Mouse (Mus musculus) neural tube, embryonic 12.5 days (tissue): ENCODE data around the gene Slc4a1. TPM values are rescaled to one million over a fixed set of nuclear protein-coding genes. Genes with fewer than 3 reads are reported as not detected.

Source experiments
- ATAC-seq: fragments of 200-750 bp; cut with Nextera tagmentation; 2 replicates; pipeline ENCODE4 v1.8.0; 2017; ENCODE audit warnings: low read depth, mild to moderate bottlenecking, moderate TSS enrichment, moderate library complexity; ENCODE audit not compliant: low FRiP score
- H3K27ac ChIP-seq: fragments of 300-500 bp; sonication (generic); 2 replicates; pipeline ENCODE4 v1.5.1; 2016
- H3K27me3 ChIP-seq: fragments of 300-500 bp; sonication (generic); replicated peaks from 2 replicates; pipeline ENCODE4 v1.6.1; 2016; ENCODE audit warnings: mild to moderate bottlenecking
- H3K36me3 ChIP-seq: fragments of 300-500 bp; sonication (generic); 2 replicates; pipeline ENCODE4 v1.6.1; 2016; ENCODE audit warnings: mild to moderate bottlenecking
- H3K4me1 ChIP-seq: fragments of 300-500 bp; sonication (generic); 2 replicates; pipeline ENCODE4 v1.6.1; 2016
- H3K4me2 ChIP-seq: fragments of 300-500 bp; sonication (generic); replicated peaks from 2 replicates; pipeline ENCODE4 v1.6.1; 2016; ENCODE audit warnings: mild to moderate bottlenecking
- H3K4me3 ChIP-seq: fragments of 300-500 bp; sonication (generic); 2 replicates; pipeline ENCODE4 v1.5.1; 2016
- H3K9ac ChIP-seq: fragments of 300-500 bp; sonication (generic); 2 replicates; pipeline ENCODE4 v1.6.1; 2016; ENCODE audit warnings: mild to moderate bottlenecking
- H3K9me3 ChIP-seq: fragments of 300-500 bp; sonication (generic); 2 replicates; pipeline ENCODE4 v1.6.1; 2016; ENCODE audit warnings: mild to moderate bottlenecking
- WGBS: fragments of 180-500 bp; shearing (Covaris S2); methylation state at CpG from one replicate; pipeline ENCODE4 v1.1.7; 2016; 5-methylcytosine and 5-hydroxymethylcytosine counted together
- polyA plus RNA-seq: library from polyadenylated mRNA; unstranded; fragments of >200 nt; fragmentation: Nextera tagmentation; extraction: Ambion mirVana; gene quantifications from 2 replicates; pipeline ENCODE4 v1.2.1, GENCODE M21; 2016

The Slc4a1 gene
- polyA plus RNA-seq, 1 experiment from 2014 or later: 23.6 TPM

- Histone ChIP-seq H3K4me2 (no peak overlapping the region), H3K9me3 (no peaks in the 10 kb centered on the region), H3K9ac (no peak overlapping the region), H3K27ac (no peak overlapping the region), H3K36me3 (no peaks in the 10 kb centered on the region), H3K4me1 (no peaks in the 10 kb centered on the region), H3K27me3 (no peaks in the 10 kb centered on the region; the same call in 1 of the 2 replicates), H3K4me3 (no peak overlapping the region)
- WGBS: 75% methylated on average over 4 of the region's 4 CpGs
- ATAC-seq: no peak
Observed at GRCm38 (mm10) chr11:102369263-102369662, 3.3 kb upstream of the Slc4a1 start.

GRCm38 (mm10) chr11:102368347-102368746, 2.3 kb upstream of the Slc4a1 start:
- no peak overlapping the region for H3K4me2 ChIP-seq
- H3K4me1 ChIP-seq: 0 out of 2 replicates have a peak, but pooled peaks cover 4% of the 10 kb centered on the region
- H3K9me3 ChIP-seq: no peaks in the 10 kb centered on the region
- no peaks in the 10 kb centered on the region for H3K36me3 ChIP-seq
- no peak for ATAC-seq
- no peak overlapping the region for H3K9ac ChIP-seq
- no peak overlapping the region for H3K4me3 ChIP-seq
- 74% methylated on average over 5 of the region's 5 CpGs for WGBS
- no peak overlapping the region for H3K27ac ChIP-seq
- H3K27me3 ChIP-seq: no peaks in the 10 kb centered on the region; the same call in 1 of the 2 replicates

- Histone ChIP-seq H3K9me3 (no peaks in the 10 kb centered on the region), H3K4me2 (no peak overlapping the region), H3K4me1 (0 out of 2 replicates have a peak, but pooled peaks cover 4% of the 10 kb centered on the region), H3K36me3 (no peaks in the 10 kb centered on the region), H3K27ac (no peak overlapping the region), H3K27me3 (no peaks in the 10 kb centered on the region), H3K9ac (no peak overlapping the region), H3K4me3 (no peak overlapping the region)
- WGBS: 83% methylated on average over 9 of the region's 9 CpGs
- no peak for ATAC-seq
Observed at GRCm38 (mm10) chr11:102367504-102368280, 1.7 kb upstream of the Slc4a1 start.

- H3K4me1 ChIP-seq: 0 out of 2 replicates have a peak, but pooled peaks cover 4% of the 10 kb centered on the region
- 56% methylated on average over 4 of the region's 4 CpGs for WGBS
- H3K9ac ChIP-seq: no peak overlapping the region
- no peaks in the 10 kb centered on the region for H3K9me3 ChIP-seq
- H3K27me3 ChIP-seq: no peaks in the 10 kb centered on the region
- no peaks in the 10 kb centered on the region for H3K36me3 ChIP-seq
- no peak overlapping the region for H3K4me3 ChIP-seq
- no peak for ATAC-seq
- no peak overlapping the region for H3K4me2 ChIP-seq
- H3K27ac ChIP-seq: no peak overlapping the region
Observed at GRCm38 (mm10) chr11:102365699-102366098, 304 bp downstream of the Slc4a1 start.

- WGBS: 77% methylated on average over 14 of the region's 14 CpGs
- H3K4me2 ChIP-seq: no peak overlapping the region
- H3K36me3 ChIP-seq: no peaks in the 10 kb centered on the region
- no peaks in the 10 kb centered on the region for H3K27me3 ChIP-seq
- no peak overlapping the region for H3K4me3 ChIP-seq
- 0 out of 2 replicates have a peak, but pooled peaks cover 4% of the 10 kb centered on the region for H3K4me1 ChIP-seq
- H3K9me3 ChIP-seq: no peaks in the 10 kb centered on the region
- H3K9ac ChIP-seq: no peak overlapping the region
- ATAC-seq: no peak; the same call in 1 of the 2 replicates
- no peak overlapping the region for H3K27ac ChIP-seq
Observed at GRCm38 (mm10) chr11:102364570-102365371, 1.2 kb downstream of the Slc4a1 start.

- no peak overlapping the region for H3K4me2 ChIP-seq
- no peak overlapping the region for H3K27ac ChIP-seq
- ATAC-seq: no peak
- H3K4me3 ChIP-seq: no peak overlapping the region
- H3K4me1 ChIP-seq: 0 out of 2 replicates have a peak, but pooled peaks cover 4% of the 10 kb centered on the region
- no peaks in the 10 kb centered on the region for H3K27me3 ChIP-seq
- H3K9me3 ChIP-seq: no peaks in the 10 kb centered on the region
- H3K9ac ChIP-seq: no peak overlapping the region
- WGBS: 66% methylated on average over 2 of the region's 2 CpGs
- H3K36me3 ChIP-seq: no peaks in the 10 kb centered on the region
Observed at GRCm38 (mm10) chr11:102363623-102364022, 2.4 kb downstream of the Slc4a1 start.

GRCm38 (mm10) chr11:102361776-102362495, 4.1 kb downstream of the Slc4a1 start:
- WGBS: 89% methylated on average over 8 of the region's 8 CpGs
- no peak overlapping the region for H3K27ac ChIP-seq
- ATAC-seq: no peak
- H3K36me3 ChIP-seq: no peaks in the 10 kb centered on the region
- H3K4me1 ChIP-seq: 0 out of 2 replicates have a peak, but pooled peaks cover 4% of the 10 kb centered on the region
- H3K9me3 ChIP-seq: no peaks in the 10 kb centered on the region
- no peaks in the 10 kb centered on the region for H3K27me3 ChIP-seq
- H3K4me3 ChIP-seq: no peak overlapping the region
- H3K4me2 ChIP-seq: no peak overlapping the region
- H3K9ac ChIP-seq: no peak overlapping the region

GRCm38 (mm10) chr11:102358365-102358764, 7.6 kb downstream of the Slc4a1 start:
- WGBS: 67% methylated on average over 10 of the region's 10 CpGs
- H3K36me3 ChIP-seq: no peaks in the 10 kb centered on the region

GRCm38 (mm10) chr11:102356636-102357350, 9.2 kb downstream of the Slc4a1 start:
- Histone ChIP-seq H3K36me3 (no peaks in the 10 kb centered on the region), H3K27me3 (no peaks in the 10 kb centered on the region), H3K4me2 (no peak overlapping the region), H3K27ac (no peak overlapping the region), H3K9ac (no peak overlapping the region), H3K4me1 (no peaks in the 10 kb centered on the region), H3K4me3 (no peak overlapping the region), H3K9me3 (no peaks in the 10 kb centered on the region)
- no peak for ATAC-seq
- 78% methylated on average over 31 of the region's 31 CpGs for WGBS

More at GRCm38 (mm10) chr11:102358365-102358764, 7.6 kb downstream of the Slc4a1 start:
- ATAC-seq: no peak
- H3K4me3 ChIP-seq: no peak overlapping the region
- no peaks in the 10 kb centered on the region for H3K27me3 ChIP-seq
- no peak overlapping the region for H3K9ac ChIP-seq
- H3K4me2 ChIP-seq: no peak overlapping the region
- no peaks in the 10 kb centered on the region for H3K4me1 ChIP-seq
- no peaks in the 10 kb centered on the region for H3K9me3 ChIP-seq
- no peak overlapping the region for H3K27ac ChIP-seq

- H3K27me3 ChIP-seq: no peaks in the 10 kb centered on the region
- H3K9me3 ChIP-seq: no peaks in the 10 kb centered on the region
- H3K4me3 ChIP-seq: no peak overlapping the region
- 86% methylated on average over 12 of the region's 12 CpGs for WGBS
- ATAC-seq: no peak
- H3K36me3 ChIP-seq: no peaks in the 10 kb centered on the region
- H3K9ac ChIP-seq: no peak overlapping the region
- no peaks in the 10 kb centered on the region for H3K4me1 ChIP-seq
- no peak overlapping the region for H3K27ac ChIP-seq
- H3K4me2 ChIP-seq: no peak overlapping the region
Observed at GRCm38 (mm10) chr11:102356190-102356589, 9.8 kb downstream of the Slc4a1 start.

GRCm38 (mm10) chr11:102355501-102355900, 10.5 kb downstream of the Slc4a1 start:
- no peak overlapping the region for H3K4me2 ChIP-seq
- H3K4me3 ChIP-seq: no peak overlapping the region
- WGBS: 86% methylated on average over 3 of the region's 3 CpGs
- no peak overlapping the region for H3K9ac ChIP-seq
- no peak overlapping the region for H3K27ac ChIP-seq
- no peaks in the 10 kb centered on the region for H3K4me1 ChIP-seq
- H3K9me3 ChIP-seq: no peaks in the 10 kb centered on the region
- H3K36me3 ChIP-seq: no peaks in the 10 kb centered on the region
- no peak for ATAC-seq
- H3K27me3 ChIP-seq: no peaks in the 10 kb centered on the region
